Mouse (Mus musculus) MEL (cell line): ENCODE data around the gene Haghl. TPM values are rescaled to one million over a fixed set of nuclear protein-coding genes. Genes with fewer than 3 reads are reported as not detected.
A peak's percentile ranks its signal among the peaks of the same experiment; 100 is the strongest.

Source experiments
- DNase-seq: peaks from one replicate; pipeline ENCODE4 v3.0.0; 2011; ENCODE audit warnings: low read depth, low spot score
- H3K27ac ChIP-seq: 2 replicates; pipeline ENCODE4 v1.5.1; 2012; ENCODE audit warnings: low read depth, mild to moderate bottlenecking, control low read depth, low read length, moderate library complexity; ENCODE audit not compliant: control insufficient read depth
- H3K27me3 ChIP-seq, 2 experiments: fragments of 150-350 bp in 1 of 2; sonication (generic) in 1 of 2; 2 replicates each; pipeline ENCODE4 v1.6.1; 2012; ENCODE audit warnings: low read length in 2 of 2, mild to moderate bottlenecking in 2 of 2, improper control_type of control experiment in 1 of 2, moderate library complexity in 1 of 2; ENCODE audit not compliant: insufficient read depth in 2 of 2, control insufficient read depth in 1 of 2
- H3K36me3 ChIP-seq, 2 experiments: 2 replicates each; pipeline ENCODE4 v1.6.1; 2012 to 2014; ENCODE audit warnings: low read length in 2 of 2, improper control_type of control experiment in 1 of 2, inconsistent platforms in 1 of 2, mild to moderate bottlenecking in 1 of 2; ENCODE audit not compliant: insufficient read depth in 2 of 2, control insufficient read depth in 1 of 2
- H3K4me1 ChIP-seq, 2 experiments: fragments of 150-350 bp in 1 of 2; sonication (generic) in 1 of 2; 2 replicates each; pipeline ENCODE4 v1.6.1; 2012; ENCODE audit warnings: low read length in 2 of 2, improper control_type of control experiment in 1 of 2, mild to moderate bottlenecking in 1 of 2; ENCODE audit not compliant: insufficient read depth in 2 of 2, control insufficient read depth in 1 of 2
- H3K4me3 ChIP-seq, 2 experiments: fragments of 150-350 bp in 1 of 2; sonication (generic) in 1 of 2; 2 replicates each; pipeline ENCODE4 v1.5.1; 2012; ENCODE audit warnings: low read depth in 2 of 2, low read length in 2 of 2, mild to moderate bottlenecking in 2 of 2, moderate library complexity in 2 of 2, control low read depth in 1 of 2, improper control_type of control experiment in 1 of 2; ENCODE audit not compliant: control insufficient read depth in 1 of 2, insufficient read depth in 1 of 2
- H3K79me2 ChIP-seq: 2 replicates; pipeline ENCODE4 v1.6.1; 2012; ENCODE audit warnings: mild to moderate bottlenecking, low read length, moderate library complexity; ENCODE audit not compliant: control insufficient read depth, poor library complexity, insufficient read depth
- H3K9ac ChIP-seq: 2 replicates; pipeline ENCODE4 v1.6.1; 2012; ENCODE audit warnings: low read depth, mild to moderate bottlenecking, control low read depth, low read length, moderate library complexity; ENCODE audit not compliant: control insufficient read depth, poor library complexity, severe bottlenecking
- H3K9me3 ChIP-seq: fragments of 150-350 bp; sonication (generic); replicated peaks from 2 replicates; pipeline ENCODE4 v1.6.1; 2012; ENCODE audit warnings: mild to moderate bottlenecking, low read length, improper control_type of control experiment, moderate library complexity; ENCODE audit not compliant: insufficient read depth
- ETS1 ChIP-seq: IDR thresholded peaks from 2 replicates; pipeline ENCODE4 v1.6.1; 2012; ENCODE audit warnings: low read depth, mild to moderate bottlenecking, inconsistent platforms, low read length, improper control_type of control experiment, moderate library complexity
- GATA1 ChIP-seq: IDR thresholded peaks from 2 replicates; pipeline ENCODE4 v1.6.1; 2011; ENCODE audit warnings: low read depth, low read length, improper control_type of control experiment
- JUND ChIP-seq: IDR thresholded peaks from 2 replicates; pipeline ENCODE4 v1.6.1; 2011; ENCODE audit warnings: low read depth, mild to moderate bottlenecking, improper control_type of control experiment, low read length
- MAFK ChIP-seq: IDR thresholded peaks from 2 replicates; pipeline ENCODE4 v1.6.1; 2011; ENCODE audit warnings: low read depth, mild to moderate bottlenecking, low read length, improper control_type of control experiment, borderline replicate concordance
- MAX ChIP-seq: IDR thresholded peaks from 2 replicates; pipeline ENCODE4 v1.6.1; 2011; ENCODE audit warnings: low read length, improper control_type of control experiment
- MAZ ChIP-seq: IDR thresholded peaks from 2 replicates; pipeline ENCODE4 v1.6.1; 2012; ENCODE audit warnings: low read depth, mild to moderate bottlenecking, inconsistent platforms, low read length, improper control_type of control experiment
- MXI1 ChIP-seq: IDR thresholded peaks from 2 replicates; pipeline ENCODE4 v1.6.1; 2011; ENCODE audit warnings: mild to moderate bottlenecking, low read depth, low read length, improper control_type of control experiment
- MYB ChIP-seq: IDR thresholded peaks from 2 replicates; pipeline ENCODE4 v1.6.1; 2011; ENCODE audit warnings: mild to moderate bottlenecking, low read depth, low read length, improper control_type of control experiment
- MYC ChIP-seq: IDR thresholded peaks from 2 replicates; pipeline ENCODE4 v1.6.1; 2011; ENCODE audit warnings: low read depth, mild to moderate bottlenecking, low read length, improper control_type of control experiment, moderate library complexity
- NELFE ChIP-seq: IDR thresholded peaks from 2 replicates; pipeline ENCODE4 v1.6.1; 2011; ENCODE audit warnings: low read depth, low read length, improper control_type of control experiment
- POLR2A ChIP-seq, 2 experiments: IDR thresholded peaks; 2 replicates each; pipeline ENCODE4 v1.6.1; 2011 to 2012; ENCODE audit warnings: low read length in 2 of 2, mild to moderate bottlenecking in 2 of 2, control low read depth in 1 of 2, improper control_type of control experiment in 1 of 2, low read depth in 1 of 2, moderate library complexity in 1 of 2; ENCODE audit not compliant: control insufficient read depth in 1 of 2, insufficient read depth in 1 of 2, poor library complexity in 1 of 2
- POLR2AphosphoS5 ChIP-seq: IDR thresholded peaks from 2 replicates; pipeline ENCODE4 v1.6.1; 2012; ENCODE audit warnings: low read depth, borderline replicate concordance, mild to moderate bottlenecking, inconsistent platforms, low read length, moderate library complexity, mixed read lengths
- SMC3 ChIP-seq: IDR thresholded peaks from 2 replicates; pipeline ENCODE4 v1.6.1; 2011; ENCODE audit warnings: low read depth, low read length, improper control_type of control experiment
- TAL1 ChIP-seq: IDR thresholded peaks from 2 replicates; pipeline ENCODE4 v1.6.1; 2012; ENCODE audit warnings: mild to moderate bottlenecking, inconsistent platforms, low read length, moderate library complexity, mixed read lengths
- UBTF ChIP-seq: IDR thresholded peaks from 2 replicates; pipeline ENCODE4 v1.6.1; 2012; ENCODE audit warnings: low read depth, mild to moderate bottlenecking, inconsistent platforms, low read length, improper control_type of control experiment, moderate library complexity, borderline replicate concordance; ENCODE audit not compliant: insufficient read depth
- ZC3H11A ChIP-seq: IDR thresholded peaks from 2 replicates; pipeline ENCODE4 v1.6.1; 2012; ENCODE audit warnings: low read depth, mild to moderate bottlenecking, inconsistent platforms, low read length, improper control_type of control experiment
- ZMIZ1 ChIP-seq: IDR thresholded peaks from 2 replicates; pipeline ENCODE4 v1.6.1; 2012; ENCODE audit warnings: low read depth, mild to moderate bottlenecking, inconsistent platforms, low read length, improper control_type of control experiment, moderate library complexity
- polyA plus RNA-seq, 2 experiments: library from polyadenylated mRNA; stranded (reverse) in 1 of 2; unstranded in 1 of 2; fragments of >175 nt in 1 of 2; fragments of >200 nt in 1 of 2; gene quantifications; 2 replicates each; pipeline versions ENCODE4 v1.2.1 to v1.2.4; 2012; ENCODE audit warnings: low replicate concordance in 2 of 2, low read depth in 1 of 2; ENCODE audit not compliant: insufficient read length in 2 of 2, insufficient read depth in 1 of 2, missing spikeins in 1 of 2
- total RNA-seq: library from RNA; depleted of rRNA; stranded (reverse); fragments of 300-350 nt; gene quantifications from 2 replicates; pipeline ENCODE4 v1.2.3, GENCODE M21; 2012

Haghl gene
- total and polyA plus RNA-seq, 3 experiments: 10.7 to 13.2 TPM; not detected in 1

- no peak for TF ChIP-seq TAL1
- no peak for TF ChIP-seq MYC
- TF ChIP-seq UBTF: 0 out of 2 replicates have a peak, but pooled peaks have one; percentile 67
- TF ChIP-seq POLR2AphosphoS5: no peak; the same call in 1 of the 2 replicates
- peak; percentile 43; the same call in 1 of the 2 replicates for TF ChIP-seq MXI1
- no peak for TF ChIP-seq MYB
- no peak for TF ChIP-seq MAFK
- peak; percentile 86 for TF ChIP-seq NELFE
- no peak for TF ChIP-seq SMC3
- no peak for TF ChIP-seq JUND
- TF ChIP-seq ETS1: peak; percentile 49; the same call in 1 of the 2 replicates
- no peak for TF ChIP-seq MAX
- TF ChIP-seq MAZ: peak; percentile 6; the same call in 1 of the 2 replicates
- TF ChIP-seq, all 39 proteins: peak for 15
These were observed 6.5 kb upstream of the Haghl start (continued) for GRCm38 (mm10) chr17:25791843-25792527.

- Histone ChIP-seq H3K9me3 (no peaks in the 10 kb centered on the region), H3K4me1 (peaks cover 0 to 24% of the 10 kb centered on the region in 2 experiments; a peak in 2 of 4 replicates), H3K36me3 (peaks cover 0 to 5% of the 10 kb centered on the region in 2 experiments; a peak in 1 of 4 replicates), H3K27me3 (no peaks in the 10 kb centered on the region), H3K4me3 (peak overlapping the region; percentile 67 to 84), H3K27ac (peak overlapping the region; percentile 97), H3K9ac (peak overlapping the region; percentile 87), H3K79me2 (peaks cover 16% of the 10 kb centered on the region)
- TF ChIP-seq GATA1 (no peak), ZMIZ1 (peak; percentile 13; the same call in 1 of the 2 replicates)
- DNase-seq: no peak
These were observed 5.9 kb upstream of the Haghl start for GRCm38 (mm10) chr17:25791320-25791842.

GRCm38 (mm10) chr17:25786781-25787504, 1.5 kb upstream of the Haghl start:
- TF ChIP-seq ZC3H11A (no peak), POLR2A (IDR thresholded peaks at IDR 0.05; ENCODE audit: control insufficient read depth in 1 of 2, insufficient read depth in 1 of 2, low read depth in 1 of 2, low read length in 2 of 2, poor library complexity in 1 of 2) (0 out of 4 replicates have a peak, but pooled peaks of 1 of the 2 experiments have one; percentile 11)
- Histone ChIP-seq H3K4me1 (peaks cover 0 to 6% of the 10 kb centered on the region in 2 experiments; a peak in 2 of 4 replicates), H3K27me3 (no peaks in the 10 kb centered on the region), H3K27ac (no peak overlapping the region), H3K4me3 (no peak overlapping the region), H3K9ac (no peak overlapping the region), H3K79me2 (peaks cover 3% of the 10 kb centered on the region), H3K36me3 (peaks cover 2 to 5% of the 10 kb centered on the region in 2 experiments; a peak in 3 of 4 replicates), H3K9me3 (no peaks in the 10 kb centered on the region)
- DNase-seq: no peak
